Mouse (Mus musculus): ENCODE data around the gene Bpifb3. TPM values are rescaled to one million over a fixed set of nuclear protein-coding genes. Genes with fewer than 3 reads are reported as not detected.
A peak's percentile ranks its signal among the peaks of the same experiment; 100 is the strongest.

The Bpifb3 gene
- polyA plus RNA-seq, 1 experiment from 2014 or later: not detected

GRCm38 (mm10) chr2:153937843-153938242 is 19.8 kb downstream of the Bpifb3 start, which contains the start of gene Bpifb4:
Gene Bpifb4, plus strand, starts transcription at chr2:153938212.
- Histone ChIP-seq H3K4me3 (no peak within 1 kb of the TSS), H3K9ac (replicated peaks) (no peak within 1 kb of the TSS), H3K4me2 (replicated peaks) (no peak within 1 kb of the TSS), H3K9me3 (no peaks in the 10 kb centered on the region), H3K27me3 (no peaks in the 10 kb centered on the region), H3K27ac (replicated peaks) (no peak within 1 kb of the TSS), H3K4me1 (no peaks in the 10 kb centered on the region), H3K36me3 (no peaks in the 10 kb centered on the region)
- 81% methylated on average over 5 of the region's 5 CpGs for WGBS
- ATAC-seq (replicated peaks): no peak

- no peak for ATAC-seq (replicated peaks)
- Histone ChIP-seq H3K9ac (replicated peaks) (no peak overlapping the region), H3K4me1 (no peaks in the 10 kb centered on the region), H3K36me3 (no peaks in the 10 kb centered on the region), H3K4me2 (replicated peaks) (no peak overlapping the region), H3K27ac (replicated peaks) (no peak overlapping the region), H3K9me3 (no peaks in the 10 kb centered on the region), H3K27me3 (no peaks in the 10 kb centered on the region), H3K4me3 (no peak overlapping the region)
- 41% methylated on average over 3 of the region's 3 CpGs for WGBS
These were observed 25.5 kb downstream of the Bpifb3 start for GRCm38 (mm10) chr2:153943537-153943936.

- ATAC-seq (replicated peaks): no peak
- H3K4me2 ChIP-seq (replicated peaks): no peak overlapping the region
- no peak overlapping the region for H3K27ac ChIP-seq (replicated peaks)
- H3K4me3 ChIP-seq: no peak overlapping the region
- WGBS: 93% methylated on average over 8 of the region's 8 CpGs
- H3K27me3 ChIP-seq: no peaks in the 10 kb centered on the region
- H3K9ac ChIP-seq (replicated peaks): no peak overlapping the region
- no peaks in the 10 kb centered on the region for H3K9me3 ChIP-seq
- no peaks in the 10 kb centered on the region for H3K36me3 ChIP-seq
- no peaks in the 10 kb centered on the region for H3K4me1 ChIP-seq
These were observed 26.5 kb downstream of the Bpifb3 start for GRCm38 (mm10) chr2:153944567-153944966.

- H3K4me1 ChIP-seq: no peaks in the 10 kb centered on the region
- H3K4me2 ChIP-seq (replicated peaks): no peak overlapping the region
- WGBS: 28% methylated on average over 6 of the region's 6 CpGs
- no peak overlapping the region for H3K27ac ChIP-seq (replicated peaks)
- H3K27me3 ChIP-seq: no peaks in the 10 kb centered on the region
- no peak overlapping the region for H3K9ac ChIP-seq (replicated peaks)
- H3K9me3 ChIP-seq: no peaks in the 10 kb centered on the region
- H3K36me3 ChIP-seq: no peaks in the 10 kb centered on the region
- H3K4me3 ChIP-seq: no peak overlapping the region
- ATAC-seq (replicated peaks): no peak
These were observed 34.9 kb downstream of the Bpifb3 start for GRCm38 (mm10) chr2:153952897-153953296.

- 3% methylated on average over 6 of the region's 6 CpGs for WGBS
- H3K4me3 ChIP-seq: no peak overlapping the region
- no peaks in the 10 kb centered on the region for H3K9me3 ChIP-seq
- no peaks in the 10 kb centered on the region for H3K4me1 ChIP-seq
- H3K36me3 ChIP-seq: no peaks in the 10 kb centered on the region
- no peak overlapping the region for H3K27ac ChIP-seq (replicated peaks)
- ATAC-seq (replicated peaks): no peak; the same call in 1 of the 2 replicates
- no peak overlapping the region for H3K9ac ChIP-seq (replicated peaks)
- H3K27me3 ChIP-seq: no peaks in the 10 kb centered on the region
- peak overlapping the region; percentile 28 for H3K4me2 ChIP-seq (replicated peaks)
These were observed 35.8 kb downstream of the Bpifb3 start for GRCm38 (mm10) chr2:153953836-153954235.

GRCm38 (mm10) chr2:153962821-153963331 is 44.8 kb downstream of the Bpifb3 start:
- H3K36me3 ChIP-seq: no peaks in the 10 kb centered on the region
- no peak overlapping the region for H3K27ac ChIP-seq (replicated peaks)
- 67% methylated on average over 4 of the region's 4 CpGs for WGBS
- H3K9ac ChIP-seq (replicated peaks): no peak overlapping the region
- H3K27me3 ChIP-seq: no peaks in the 10 kb centered on the region
- no peak; the same call in 1 of the 2 replicates for ATAC-seq (replicated peaks)
- no peaks in the 10 kb centered on the region for H3K9me3 ChIP-seq
- H3K4me1 ChIP-seq: no peaks in the 10 kb centered on the region
- H3K4me3 ChIP-seq: no peak overlapping the region
- no peak overlapping the region for H3K4me2 ChIP-seq (replicated peaks)

- no peak overlapping the region for H3K4me3 ChIP-seq
- ATAC-seq (replicated peaks): no peak
- H3K36me3 ChIP-seq: no peaks in the 10 kb centered on the region
- H3K27me3 ChIP-seq: no peaks in the 10 kb centered on the region
- WGBS: 92% methylated on average over 1 of the region's 1 CpGs
- H3K4me1 ChIP-seq: no peaks in the 10 kb centered on the region
- H3K4me2 ChIP-seq (replicated peaks): no peak overlapping the region
- no peak overlapping the region for H3K9ac ChIP-seq (replicated peaks)
- no peaks in the 10 kb centered on the region for H3K9me3 ChIP-seq
- no peak overlapping the region for H3K27ac ChIP-seq (replicated peaks)
These were observed 45.3 kb downstream of the Bpifb3 start for GRCm38 (mm10) chr2:153963334-153963733.

- no peak for ATAC-seq (replicated peaks)
These were observed 52.2 kb downstream of the Bpifb3 start for GRCm38 (mm10) chr2:153970221-153970620.

GRCm38 (mm10) chr2:153974582-153974981 is 56.6 kb downstream of the Bpifb3 start, which contains the start of gene Bpifa6:
Gene Bpifa6, plus strand, starts transcription at chr2:153974945.
- Histone ChIP-seq H3K4me1 (no peaks in the 10 kb centered on the region), H3K4me2 (replicated peaks) (no peak within 1 kb of the TSS), H3K27me3 (no peaks in the 10 kb centered on the region), H3K27ac (replicated peaks) (no peak within 1 kb of the TSS), H3K36me3 (no peaks in the 10 kb centered on the region), H3K9ac (replicated peaks) (no peak within 1 kb of the TSS), H3K4me3 (no peak within 1 kb of the TSS), H3K9me3 (no peaks in the 10 kb centered on the region)
- no peak for ATAC-seq (replicated peaks)
- WGBS: 94% methylated on average over 5 of the region's 5 CpGs

More at GRCm38 (mm10) chr2:153970221-153970620, 52.2 kb downstream of the Bpifb3 start:
- no peaks in the 10 kb centered on the region for H3K4me1 ChIP-seq
- no peaks in the 10 kb centered on the region for H3K36me3 ChIP-seq
- H3K27ac ChIP-seq (replicated peaks): no peak overlapping the region
- no peak overlapping the region for H3K4me2 ChIP-seq (replicated peaks)
- no peak overlapping the region for H3K4me3 ChIP-seq
- H3K27me3 ChIP-seq: no peaks in the 10 kb centered on the region
- H3K9ac ChIP-seq (replicated peaks): no peak overlapping the region
- WGBS: 51% methylated on average over 5 of the region's 5 CpGs
- no peaks in the 10 kb centered on the region for H3K9me3 ChIP-seq

Other genes with a start within 250 kb of the Bpifb3 start
- not detected in 2 replicates for gene Dnmt3c, start 221.6 kb upstream of the Bpifb3 start, polyA plus RNA-seq (2015; fragmentation: Nextera tagmentation; extraction: Ambion mirVana)
- 399 and 423 TPM in 2 replicates for gene Mapre1, start 177.0 kb upstream of the Bpifb3 start, polyA plus RNA-seq (2015; fragmentation: Nextera tagmentation; extraction: Ambion mirVana)
- gene Efcab8, start 138.3 kb upstream of the Bpifb3 start, polyA plus RNA-seq (2015; fragmentation: Nextera tagmentation; extraction: Ambion mirVana): not detected in 2 replicates
- not detected in 2 replicates for gene Sun5, start 47.1 kb upstream of the Bpifb3 start, polyA plus RNA-seq (2015; fragmentation: Nextera tagmentation; extraction: Ambion mirVana)
- not detected in 2 replicates for gene Bpifb2, start 43.2 kb upstream of the Bpifb3 start, polyA plus RNA-seq (2015; fragmentation: Nextera tagmentation; extraction: Ambion mirVana)
- gene Bpifb6, start 17.8 kb upstream of the Bpifb3 start, polyA plus RNA-seq (2015; fragmentation: Nextera tagmentation; extraction: Ambion mirVana): not detected in 2 replicates
- not detected in 2 replicates for gene Bpifb4, start 20.0 kb downstream of the Bpifb3 start, polyA plus RNA-seq (2015; fragmentation: Nextera tagmentation; extraction: Ambion mirVana)
- gene Bpifa6, start 56.7 kb downstream of the Bpifb3 start, polyA plus RNA-seq (2015; fragmentation: Nextera tagmentation; extraction: Ambion mirVana): not detected in 2 replicates
- gene Bpifa2, start 90.0 kb downstream of the Bpifb3 start, polyA plus RNA-seq (2015; fragmentation: Nextera tagmentation; extraction: Ambion mirVana): not detected in 2 replicates
- gene Bpifa3, start 212.1 kb downstream of the Bpifb3 start, polyA plus RNA-seq (2015; fragmentation: Nextera tagmentation; extraction: Ambion mirVana): not detected in 2 replicates
- not detected in 2 replicates for gene Bpifa1, start 224.7 kb downstream of the Bpifb3 start, polyA plus RNA-seq (2015; fragmentation: Nextera tagmentation; extraction: Ambion mirVana)
- not detected in 2 replicates for gene Bpifa5, start 244.4 kb downstream of the Bpifb3 start, polyA plus RNA-seq (2015; fragmentation: Nextera tagmentation; extraction: Ambion mirVana)